Mouse (Mus musculus) kidney, adult 9 months (tissue): ENCODE measurements around the gene Malsu1.

ENCODE experiments used
- DNase-seq: peaks from one replicate; pipeline ENCODE4 v3.0.0; 2022

The Malsu1 gene

DNA sequence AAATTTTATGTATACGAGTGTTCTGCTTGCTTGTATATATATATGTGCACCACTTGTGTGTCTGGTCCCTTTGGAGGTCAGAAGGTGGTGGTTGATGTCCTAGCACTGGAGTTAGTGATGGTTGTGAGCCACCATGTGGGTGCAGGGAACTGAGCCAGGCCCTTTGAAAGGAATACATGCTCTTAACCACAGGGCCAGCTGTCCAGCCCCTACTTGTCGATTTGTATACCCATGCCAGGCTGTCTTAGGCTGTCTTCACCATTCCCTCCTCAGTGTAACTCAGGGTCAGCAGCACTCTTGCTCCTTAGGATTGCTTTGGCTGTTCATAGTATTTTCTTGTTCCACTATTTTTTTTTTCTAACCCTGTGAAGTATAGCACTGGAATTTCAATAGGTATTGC, 4.3 kb downstream of the Malsu1 start:
- no peak for DNase-seq

DNA sequence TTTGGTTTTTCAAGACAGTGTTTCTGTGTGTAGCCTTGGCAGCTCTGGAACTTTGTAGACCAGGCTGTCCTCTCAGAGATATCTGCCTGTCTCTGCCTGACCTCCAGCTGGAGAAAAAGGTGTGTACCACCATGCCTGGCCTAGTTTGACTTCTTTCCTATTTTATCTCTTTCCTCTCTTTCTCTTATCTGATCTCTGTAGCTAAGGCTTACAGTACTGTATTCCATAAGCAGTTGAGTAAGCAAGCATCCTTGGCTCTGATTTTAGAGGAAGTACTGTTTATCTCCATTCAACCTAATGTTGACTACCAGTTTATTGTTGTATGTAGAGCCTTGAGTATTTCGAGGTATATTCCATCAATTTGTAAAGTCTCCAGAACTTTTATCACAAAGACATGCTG, 5.7 kb downstream of the Malsu1 start:
- no peak for DNase-seq

DNA sequence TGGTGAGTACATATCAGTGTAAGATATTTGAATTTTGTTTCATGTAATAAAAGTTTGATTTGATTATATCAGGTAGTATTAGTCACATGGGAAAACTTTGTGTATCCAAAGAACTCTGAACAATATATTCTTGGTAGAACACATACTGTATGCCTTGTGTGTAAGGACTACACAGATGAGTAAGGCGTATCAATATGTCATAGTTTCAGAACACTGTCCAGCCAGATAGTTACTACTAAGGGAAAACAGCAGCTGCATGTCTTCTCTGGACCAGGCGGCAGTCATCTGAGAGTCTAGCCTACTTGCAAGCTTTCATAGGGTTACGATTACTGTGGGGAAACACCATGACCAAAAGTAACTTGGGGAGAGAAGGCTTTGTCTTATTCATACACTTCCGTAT, 9.4 kb downstream of the Malsu1 start:
- no peak for DNase-seq

DNA sequence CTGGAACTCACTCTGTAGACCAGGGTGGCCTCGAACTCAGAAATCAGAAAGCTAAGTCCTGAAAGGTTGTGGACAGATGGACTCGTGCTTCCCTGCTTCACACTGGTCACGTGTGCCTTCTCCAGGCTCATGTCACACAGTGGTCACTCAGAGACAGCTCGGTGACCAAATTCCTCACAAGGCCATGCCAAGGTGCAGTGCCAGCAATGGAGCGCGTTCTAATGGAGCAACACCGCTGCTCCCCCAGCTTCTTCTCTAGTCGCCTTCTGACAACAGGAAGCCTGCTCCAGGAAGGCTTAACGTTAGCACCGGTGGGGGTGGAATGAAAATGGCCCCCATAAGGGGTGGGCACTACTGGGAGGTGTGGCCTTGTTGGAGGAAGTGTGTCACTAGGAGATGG, 21.4 kb downstream of the Malsu1 start:
- no peak for DNase-seq

DNA sequence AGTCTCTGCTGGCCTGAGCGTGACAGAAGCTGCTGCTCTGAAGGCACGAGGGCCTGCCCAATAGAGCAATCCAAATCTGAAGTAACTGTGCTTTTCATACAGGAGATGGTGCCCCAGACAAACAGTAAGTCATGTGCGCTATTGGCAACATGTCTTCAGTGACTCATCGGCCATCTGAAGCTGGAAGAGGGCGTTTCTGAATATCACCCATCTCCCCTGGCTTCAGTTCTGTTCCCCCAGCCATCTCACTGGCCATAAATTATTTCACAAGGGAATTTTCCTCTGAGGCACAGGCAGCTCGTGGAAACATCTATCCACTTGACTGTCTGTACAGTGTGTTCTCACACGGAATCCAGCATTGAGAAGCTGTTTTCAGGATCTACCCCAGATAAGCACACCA, 22.8 kb downstream of the Malsu1 start:
- DNase-seq, result peak; percentile 38

DNA sequence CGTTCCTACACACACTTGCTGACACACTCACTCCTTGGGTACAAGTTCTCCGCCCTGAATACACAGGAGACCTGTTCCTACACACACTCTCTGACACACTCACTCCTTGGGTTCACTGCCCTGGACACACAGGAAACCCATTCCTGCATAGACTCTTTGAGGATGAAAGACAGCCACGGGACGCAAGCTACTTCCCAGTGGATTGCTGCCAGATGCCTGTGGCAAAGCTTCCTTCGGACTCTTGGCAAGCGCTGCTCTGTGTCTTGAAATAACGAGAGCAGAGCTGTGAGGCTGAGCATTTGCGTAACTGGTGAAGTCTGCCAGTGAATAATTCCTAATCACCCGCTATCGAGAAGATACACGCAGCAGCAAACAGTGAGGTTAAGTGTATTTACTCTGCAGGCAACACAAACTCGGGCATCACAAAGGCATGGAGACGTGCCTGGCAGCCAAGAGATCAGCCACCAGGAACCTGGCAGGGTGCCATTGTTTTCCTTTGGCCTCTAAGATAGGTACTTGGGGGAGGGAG, 23.4 kb downstream of the Malsu1 start:
- DNase-seq, result peak; percentile 86

DNA sequence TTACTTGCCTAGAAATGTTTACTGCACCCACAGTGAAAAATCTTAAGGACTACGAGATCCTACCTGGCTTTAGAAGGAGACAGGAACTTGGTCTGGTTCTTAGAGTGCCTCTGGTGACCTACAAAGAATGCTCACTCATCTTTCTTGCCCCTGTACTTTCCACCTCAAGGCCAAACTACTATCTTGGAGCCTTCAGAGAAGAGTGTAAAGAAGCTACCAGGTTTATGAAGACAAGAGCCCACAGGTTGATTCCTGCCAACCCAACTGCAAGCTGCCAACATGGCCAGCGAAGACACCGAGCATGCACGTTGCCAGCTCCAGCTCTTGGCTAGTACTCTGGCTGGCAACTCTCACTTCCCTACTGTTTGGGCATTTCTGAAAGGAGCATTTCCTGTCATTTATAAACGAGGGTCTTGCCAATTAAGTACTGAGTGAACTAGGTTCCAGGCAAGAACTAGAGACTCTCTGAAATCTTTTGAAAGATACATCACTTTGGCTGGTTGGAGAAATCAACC, 24.1 kb downstream of the Malsu1 start:
- peak; percentile 28 for DNase-seq

DNA sequence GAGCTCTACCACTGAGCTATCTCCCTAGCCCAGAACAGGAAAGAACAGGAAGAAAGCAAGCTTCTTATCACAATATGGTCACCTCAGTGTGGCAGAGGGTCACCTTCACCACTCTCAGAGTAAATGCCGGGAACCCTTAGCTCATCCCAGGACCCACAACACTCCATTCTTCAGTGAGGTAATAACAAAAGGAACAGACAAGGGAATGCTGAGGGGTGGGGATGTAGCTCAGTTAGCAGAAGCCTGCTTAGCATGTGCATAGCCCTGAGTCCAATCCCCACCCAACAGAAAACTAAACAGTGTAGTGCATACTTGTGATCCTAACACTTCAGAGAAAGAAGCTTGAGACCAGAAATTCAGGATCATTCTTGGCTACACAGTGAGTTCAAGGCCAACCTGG, 25.5 kb downstream of the Malsu1 start:
- DNase-seq, result no peak

DNA sequence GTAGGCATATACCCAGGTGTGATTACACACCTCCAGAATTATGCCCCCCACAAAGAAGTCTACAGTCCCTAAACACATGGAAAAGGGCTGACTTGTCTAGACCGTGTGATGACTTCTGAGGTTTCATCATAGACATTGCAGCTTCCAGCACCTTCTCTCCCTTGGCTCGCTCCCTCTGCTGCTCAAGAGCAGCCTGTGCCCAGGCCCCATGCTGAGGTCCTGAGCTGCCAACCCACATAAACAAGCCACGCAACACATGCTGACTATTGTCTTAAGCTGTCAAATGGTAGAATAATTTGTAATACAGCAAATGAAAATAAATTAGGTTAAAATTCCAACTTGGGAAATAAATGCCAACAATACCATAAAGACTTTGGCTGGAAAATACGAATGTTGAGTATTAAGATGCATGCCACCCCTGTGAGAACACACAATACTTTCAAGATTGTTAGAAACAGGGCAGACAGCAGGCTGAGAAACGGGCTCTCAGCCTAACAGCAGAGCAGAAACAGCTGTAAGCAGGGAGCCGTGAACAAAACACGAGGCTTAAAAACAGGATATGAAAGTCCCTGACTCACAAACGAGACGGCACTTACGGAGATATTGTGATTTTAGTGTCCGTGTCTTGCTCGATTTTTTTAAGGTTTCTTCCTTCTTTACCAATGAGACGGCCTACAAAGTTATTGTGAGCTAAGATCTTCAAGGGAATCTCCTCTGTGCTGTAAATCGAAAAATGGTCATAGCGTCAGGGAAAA, 33.3 kb downstream of the Malsu1 start:
- no peak for DNase-seq

DNA sequence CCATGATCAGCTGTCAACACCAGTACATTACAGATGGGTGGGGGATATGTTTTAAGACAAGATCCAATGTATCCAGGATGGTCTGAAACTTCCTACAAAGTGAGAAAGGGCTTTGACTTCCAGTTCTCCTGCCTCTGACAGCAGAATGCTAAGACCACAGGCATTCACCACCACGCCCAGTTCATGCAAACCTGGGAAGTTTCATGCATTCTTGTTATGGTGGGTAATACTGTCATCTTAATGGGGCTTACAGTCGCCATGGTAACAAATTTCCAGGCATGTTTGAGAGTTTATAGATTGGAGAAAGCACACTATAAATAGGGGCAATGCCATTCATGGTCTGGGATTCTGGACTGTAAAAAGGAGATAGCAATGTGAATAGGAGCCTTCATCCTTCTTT, 35.6 kb downstream of the Malsu1 start:
- DNase-seq, result no peak

DNA sequence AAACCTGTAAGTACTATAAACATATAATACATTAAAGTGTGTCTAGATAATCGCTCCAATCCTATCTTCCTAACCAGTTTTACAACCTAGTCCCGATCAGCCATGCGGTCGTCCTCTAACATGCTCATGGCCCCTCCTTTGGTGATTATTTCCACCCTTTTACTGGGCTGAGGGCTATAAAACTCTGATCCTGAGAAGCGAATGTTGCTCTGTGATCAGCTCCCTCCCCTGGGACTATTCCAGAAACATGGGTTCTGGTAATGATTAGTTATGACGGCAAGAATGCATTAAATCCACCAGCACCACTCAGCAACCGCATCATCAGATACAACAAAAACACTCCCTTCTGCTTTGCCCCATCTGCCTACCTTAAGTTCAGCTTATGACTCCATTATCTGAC, 40.3 kb downstream of the Malsu1 start:
- no peak for DNase-seq

DNA sequence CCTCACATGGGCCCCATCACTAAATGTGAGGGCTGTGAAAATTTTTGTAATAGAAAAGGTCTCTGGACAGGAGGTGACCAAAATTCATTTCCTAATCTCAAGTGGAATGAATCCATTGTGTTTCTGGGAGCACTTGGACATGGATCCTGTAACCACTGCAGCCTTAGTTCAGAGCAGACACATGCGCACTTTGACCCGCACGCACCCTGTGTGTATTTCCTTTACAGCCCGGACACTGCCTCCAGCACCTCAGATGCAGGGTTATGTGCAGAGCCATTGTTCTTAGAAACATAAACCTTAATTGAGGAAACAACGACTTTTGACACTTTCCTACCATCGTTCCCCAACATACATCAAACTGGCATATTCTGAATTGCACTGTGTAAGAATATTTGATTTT, 40.9 kb downstream of the Malsu1 start:
- DNase-seq, result no peak

DNA sequence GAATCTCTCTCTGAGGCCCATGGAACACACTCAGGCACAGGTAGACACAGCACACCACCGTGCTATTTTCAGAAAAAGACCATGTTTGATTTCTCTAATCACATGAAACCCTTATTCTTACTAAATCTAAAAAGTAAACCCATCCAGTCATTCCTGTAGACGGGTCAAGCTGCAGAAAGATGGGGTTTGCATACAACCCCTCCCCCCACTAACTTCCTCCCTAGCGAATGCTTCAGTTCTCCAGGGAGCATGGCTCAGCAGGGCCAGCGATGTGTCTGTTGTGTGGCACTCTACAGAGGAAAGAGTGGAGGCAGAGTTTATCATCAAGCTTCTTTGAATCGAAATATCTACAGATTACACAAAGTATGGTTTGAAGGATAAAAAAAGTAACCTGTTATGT, 42.0 kb downstream of the Malsu1 start:
- no peak for DNase-seq

DNA sequence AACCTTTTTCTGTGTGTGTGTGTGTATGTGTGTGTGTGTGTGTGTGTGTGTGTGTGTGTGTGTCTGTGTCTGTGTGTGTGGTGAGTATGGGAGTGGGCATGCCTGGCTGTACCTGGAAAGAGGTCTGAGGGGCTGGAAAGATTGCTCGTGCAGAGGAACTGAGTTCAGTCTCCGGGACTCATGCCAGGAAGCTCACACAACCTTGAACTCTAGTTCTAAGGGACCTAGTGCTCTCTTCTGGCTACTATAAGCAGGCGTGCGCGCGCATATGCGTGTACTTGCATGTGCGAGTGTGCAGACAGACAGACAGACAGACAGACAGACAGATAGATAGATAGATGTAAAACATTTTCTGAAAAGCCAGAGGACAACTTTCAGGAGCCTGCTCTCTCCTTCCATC, 42.6 kb downstream of the Malsu1 start:
- no peak for DNase-seq

DNA sequence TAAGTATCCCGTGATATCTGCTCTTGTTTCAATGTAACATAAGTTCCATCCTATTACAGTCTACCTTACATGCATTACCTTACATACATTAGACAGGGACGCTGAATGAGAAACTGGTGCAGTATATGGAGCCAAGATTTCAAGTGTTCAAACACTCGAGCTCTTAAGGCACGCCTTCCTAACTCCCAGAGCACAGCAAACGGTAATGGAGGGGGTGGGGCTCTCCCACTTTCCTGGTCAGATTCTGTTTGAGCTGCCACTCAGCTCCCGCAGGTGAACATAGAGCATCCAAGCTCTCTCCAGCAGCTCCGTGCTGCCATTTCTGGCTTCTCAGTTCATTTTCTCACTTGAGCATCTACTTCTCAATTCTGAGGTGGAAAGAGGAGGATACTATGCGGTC, 44.9 kb downstream of the Malsu1 start:
- DNase-seq, result no peak

DNA sequence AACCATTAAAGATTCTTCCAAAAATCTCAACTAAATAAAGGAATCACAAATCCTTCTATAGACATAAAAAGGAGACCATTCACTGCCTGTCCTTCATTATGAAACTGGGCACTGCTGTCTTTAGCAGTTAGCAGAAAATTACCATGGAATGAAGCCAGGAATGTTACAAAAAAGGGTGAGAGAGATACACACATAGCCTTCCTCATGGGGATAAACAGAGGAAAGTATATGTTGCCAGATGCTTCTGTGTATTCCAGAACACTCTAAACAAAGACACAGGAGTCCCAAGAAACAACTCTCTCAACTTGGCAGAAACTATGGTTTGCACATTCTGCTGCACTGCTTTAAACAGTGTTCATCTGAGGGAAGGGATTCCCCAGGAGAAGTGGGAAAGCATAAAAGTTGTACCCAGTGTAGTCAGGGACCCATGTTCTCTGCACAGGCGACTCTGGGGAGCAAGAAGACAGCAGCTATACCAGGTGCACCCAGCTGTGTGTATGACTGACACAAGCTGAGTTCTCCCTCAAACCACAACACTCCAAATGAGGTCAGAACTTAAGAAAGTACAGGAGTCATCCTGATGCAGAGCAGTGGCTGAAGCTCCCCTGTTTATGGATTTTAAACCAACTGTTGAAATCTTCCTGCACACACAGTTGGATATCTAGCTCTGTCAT, 46.0 kb downstream of the Malsu1 start:
- no peak for DNase-seq

DNA sequence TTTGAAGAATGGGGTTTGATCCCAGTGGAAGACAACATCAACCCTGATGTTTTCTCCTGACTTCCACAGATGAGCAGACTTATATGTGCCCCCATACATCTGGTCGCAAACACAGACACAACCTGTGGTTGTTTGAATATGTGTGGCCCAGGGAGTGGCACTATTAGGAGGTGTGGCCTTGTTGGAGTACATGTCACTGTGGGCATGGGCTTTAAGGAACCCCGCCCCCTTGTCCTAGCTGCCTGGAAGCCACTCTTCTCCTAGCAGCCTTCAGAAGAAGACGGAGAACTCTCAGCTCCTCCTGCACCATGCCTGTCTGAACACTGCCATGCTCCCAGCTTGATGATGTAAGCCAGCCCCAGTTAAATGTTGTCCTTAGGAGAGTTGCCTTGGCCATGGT, 46.8 kb downstream of the Malsu1 start:
- DNase-seq, result no peak

DNA sequence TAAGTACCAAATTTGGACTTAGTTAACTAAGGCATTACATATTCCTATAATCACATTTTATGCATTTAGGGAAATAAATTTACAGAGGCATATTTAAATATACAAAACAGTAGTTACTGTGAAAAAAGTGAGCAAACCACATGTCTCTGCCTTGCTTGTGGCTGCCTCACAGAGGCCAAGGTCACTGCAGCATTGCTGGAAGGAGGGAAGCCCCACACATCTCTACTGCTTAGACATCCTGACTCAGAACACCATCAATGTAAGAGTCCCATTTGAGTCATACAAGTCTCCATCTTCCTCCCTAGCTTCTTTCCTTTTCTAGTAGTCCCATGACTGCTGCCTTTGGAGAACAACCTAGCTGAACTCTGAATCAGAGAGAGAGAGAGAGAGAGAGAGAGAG, 56.7 kb downstream of the Malsu1 start:
- DNase-seq, result no peak

DNA sequence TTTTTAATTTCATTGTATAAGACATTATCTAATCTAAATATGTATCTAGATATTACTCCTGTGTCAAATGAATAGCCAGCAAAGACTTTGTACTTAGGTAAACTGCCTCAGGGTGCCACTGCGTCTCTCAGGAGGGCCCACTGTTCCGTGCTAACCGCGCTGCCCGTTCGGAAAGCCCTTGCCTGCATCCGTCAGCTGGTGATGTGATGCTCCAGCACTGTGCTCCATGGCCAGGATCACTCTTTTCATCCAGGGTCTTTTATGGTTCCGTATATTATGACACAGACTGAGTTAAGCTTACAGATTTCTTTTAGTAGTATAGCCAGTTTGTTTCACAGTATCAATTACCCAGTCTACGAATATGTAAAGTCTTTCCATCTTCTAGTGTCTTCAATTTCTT, 58.3 kb downstream of the Malsu1 start:
- no peak for DNase-seq

DNA sequence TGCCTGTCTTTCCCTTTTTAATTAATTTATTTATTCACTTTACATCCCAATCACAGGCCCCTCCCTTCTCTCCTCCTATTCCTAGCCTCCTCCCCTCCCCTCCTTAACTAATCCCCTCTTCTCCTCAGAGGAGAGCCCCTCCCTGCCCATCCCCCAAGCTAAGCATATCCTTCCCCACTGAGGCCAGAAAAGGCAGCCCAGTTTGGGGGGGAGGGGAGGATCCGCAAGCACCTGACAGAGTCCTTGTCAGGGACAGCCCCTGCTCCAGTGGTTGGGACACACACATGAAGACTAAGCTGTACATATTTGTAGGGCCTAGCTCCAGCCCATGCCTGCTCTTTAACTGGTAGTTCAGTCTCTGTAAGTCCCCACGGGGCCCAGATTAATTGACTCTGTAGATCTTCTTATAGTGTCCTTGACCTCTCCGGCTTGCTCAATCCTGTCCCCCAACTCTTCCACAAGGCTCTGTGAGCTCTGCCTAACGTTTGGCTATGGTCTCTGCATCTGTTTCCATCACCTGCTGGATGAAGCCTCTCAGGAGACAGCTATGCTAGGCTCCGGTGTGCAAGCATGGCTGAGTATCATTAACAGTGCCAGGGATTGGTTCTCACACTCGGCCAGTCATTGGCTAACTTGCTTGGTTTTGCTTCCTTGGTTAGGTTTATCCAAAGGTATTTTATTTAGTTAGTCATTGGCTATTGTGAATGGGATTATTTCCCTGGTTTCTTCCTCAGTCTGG, 58.9 kb downstream of the Malsu1 start:
- no peak for DNase-seq
